Mouse (Mus musculus) mammary gland, adult 2 months (tissue): ENCODE data around the gene B230219D22Rik. TPM values are rescaled to one million over a fixed set of nuclear protein-coding genes. Genes with fewer than 3 reads are reported as not detected.

Source experiments
- polyA plus RNA-seq: library from polyadenylated mRNA; depleted of rRNA; stranded (reverse); fragments of >200 nt; gene quantifications from 2 replicates; pipeline ENCODE4 v1.2.3, GENCODE M21; 2012; ENCODE audit warnings: low replicate concordance; rRNA removed

The B230219D22Rik gene
- polyA plus RNA-seq = 20.9 and 35.0 TPM in 2 replicates

DNA sequence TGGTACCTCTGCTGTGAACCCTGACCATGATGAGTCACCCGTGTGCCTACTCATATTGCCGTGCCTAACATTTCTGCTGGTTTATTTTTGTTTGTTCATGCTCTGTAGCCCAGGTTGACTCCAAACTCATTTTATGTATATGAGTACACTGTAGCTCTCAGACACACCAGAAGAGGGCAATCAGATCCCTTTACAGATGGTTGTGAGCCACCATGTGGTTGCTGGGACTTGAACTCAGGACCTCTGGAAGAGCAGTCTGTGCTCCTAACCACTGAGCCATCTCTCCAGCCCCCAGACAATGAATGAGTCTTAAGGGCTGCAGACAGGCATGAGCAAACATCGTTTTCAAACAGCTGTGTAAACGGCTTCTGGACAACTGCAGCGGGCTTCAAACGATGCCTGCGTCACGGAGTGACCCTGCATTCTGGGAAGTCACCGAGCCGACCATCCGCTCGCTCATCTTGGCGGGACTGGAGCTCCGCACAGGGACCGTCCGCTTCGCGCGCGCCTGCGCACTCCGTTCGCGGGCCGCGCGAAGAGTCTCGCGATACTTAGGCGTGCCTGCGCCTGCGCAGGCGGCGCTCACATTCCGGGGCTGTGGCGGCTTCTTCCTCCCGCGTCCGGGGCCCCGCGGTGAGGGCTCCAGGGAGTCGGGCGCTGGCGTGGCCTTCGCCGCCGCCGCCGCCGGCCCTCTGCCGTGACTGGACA is at the start of gene B230219D22Rik:
TSS of gene B230219D22Rik (plus strand) at position 590 of the 708 bp plus-strand sequence.

DNA sequence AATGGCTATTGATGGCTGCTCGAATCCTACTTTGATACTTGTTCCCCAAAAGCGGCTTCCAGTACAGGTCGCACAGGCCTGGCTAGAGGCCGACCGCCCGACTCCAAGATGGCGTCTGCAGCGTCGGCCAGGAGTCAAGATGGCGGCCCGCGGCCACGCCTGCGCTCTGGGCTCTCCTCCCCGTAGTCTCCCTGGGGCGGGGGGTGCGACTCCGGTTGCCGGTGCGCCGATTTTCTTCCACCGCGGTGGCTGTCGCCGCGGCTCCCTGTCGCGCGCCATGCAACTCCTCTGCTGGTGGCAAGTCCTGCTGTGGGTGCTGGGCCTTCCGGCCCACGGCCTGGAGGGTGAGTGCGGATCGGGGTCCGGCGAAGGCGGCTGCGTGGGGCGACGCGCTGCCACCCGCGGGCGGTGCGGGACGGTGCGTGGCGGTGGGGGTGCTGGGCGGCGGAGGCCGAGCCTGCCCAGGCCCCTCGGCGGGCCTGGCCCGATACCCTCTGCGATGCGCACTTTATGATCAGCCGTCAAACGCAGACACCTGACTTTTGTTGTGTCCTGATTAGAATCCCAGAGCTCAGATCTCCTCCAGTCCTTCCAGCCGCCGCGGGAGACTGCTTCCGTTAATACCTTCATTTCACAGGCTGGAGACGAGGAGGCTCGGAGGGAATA is 21.7 kb downstream of the B230219D22Rik start, which contains the start of gene Txndc15:
TSS of gene Txndc15 (plus strand) at position 150 of the 666 bp plus-strand sequence.

DNA sequence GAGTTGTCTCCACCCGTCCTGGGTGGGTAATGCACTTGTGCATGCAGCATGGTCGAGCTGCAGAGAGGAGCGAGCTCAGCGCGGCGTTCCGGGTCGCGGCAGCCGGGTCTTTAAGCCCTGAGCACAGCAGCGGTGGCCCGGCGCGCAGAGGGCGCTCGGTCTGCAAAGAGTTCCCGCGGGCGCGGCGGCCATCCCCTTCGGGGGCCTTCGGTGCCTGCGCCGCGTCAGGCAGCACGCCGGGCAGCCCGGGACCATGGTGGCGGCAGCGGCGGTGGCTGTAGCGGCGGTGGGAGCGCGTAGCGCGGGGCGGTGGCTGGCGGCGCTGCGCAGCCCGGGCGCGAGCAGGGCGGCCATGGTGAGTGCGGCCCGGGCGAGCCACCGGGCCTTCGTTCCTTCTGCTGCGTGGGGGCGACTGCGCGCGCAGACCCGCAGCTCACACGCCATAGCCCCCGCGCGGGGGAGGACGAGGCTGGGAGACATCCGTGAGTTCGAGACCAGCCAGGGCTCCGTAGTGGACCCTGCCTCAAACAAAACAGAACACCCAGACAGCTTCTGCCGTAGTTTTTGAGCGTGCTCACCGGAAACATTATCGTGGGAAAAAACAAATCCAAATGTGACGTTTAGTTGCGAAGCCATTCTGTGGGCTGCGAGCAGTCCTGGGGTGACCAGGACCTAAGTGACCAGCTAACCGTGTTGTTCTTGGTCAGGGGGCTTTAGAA is 34.4 kb downstream of the B230219D22Rik start, which contains the start of gene Pcbd2:
TSS of gene Pcbd2 (plus strand) at position 249 of the 719 bp plus-strand sequence.

Other genes starting within 250 kb of the B230219D22Rik start
- 93.6 and 123 TPM in 2 replicates for gene Grk6, start 248.1 kb upstream of the B230219D22Rik start, polyA plus RNA-seq
- gene Prr7, start 228.9 kb upstream of the B230219D22Rik start, polyA plus RNA-seq = 5.0 and 42.2 TPM in 2 replicates
- gene Dbn1, start 205.0 kb upstream of the B230219D22Rik start, polyA plus RNA-seq = 54.6 and 75.0 TPM in 2 replicates
- 89.3 and 232 TPM in 2 replicates for gene Pdlim7, start 179.4 kb upstream of the B230219D22Rik start, polyA plus RNA-seq
- 39.2 and 137 TPM in 2 replicates for gene Dok3, start 163.8 kb upstream of the B230219D22Rik start, polyA plus RNA-seq
- 50.1 and 68.2 TPM in 2 replicates for gene Ddx41, start 156.5 kb upstream of the B230219D22Rik start, polyA plus RNA-seq
- 111 and 142 TPM in 2 replicates for gene Fam193b, start 122.0 kb upstream of the B230219D22Rik start, polyA plus RNA-seq
- 48.5 and 54.2 TPM in 2 replicates for gene Tmed9, start 119.4 kb upstream of the B230219D22Rik start, polyA plus RNA-seq
- gene B4galt7, start 93.2 kb upstream of the B230219D22Rik start, polyA plus RNA-seq = 22.1 and 27.1 TPM in 2 replicates
- gene Caml, start 70.1 kb upstream of the B230219D22Rik start, polyA plus RNA-seq = 13.8 and 18.4 TPM in 2 replicates
- 10.4 and 12.9 TPM in 2 replicates for gene Ddx46, start 58.1 kb upstream of the B230219D22Rik start, polyA plus RNA-seq
- 38.8 and 53.6 TPM in 2 replicates for gene Txndc15, start 21.5 kb downstream of the B230219D22Rik start, polyA plus RNA-seq
- 13.1 and 17.9 TPM in 2 replicates for gene Pcbd2, start 34.2 kb downstream of the B230219D22Rik start, polyA plus RNA-seq
- not detected in 2 replicates for gene Catsper3, start 91.4 kb downstream of the B230219D22Rik start, polyA plus RNA-seq
- 0.41 and 0.63 TPM in 2 replicates for gene Pitx1, start 143.1 kb downstream of the B230219D22Rik start, polyA plus RNA-seq